ENCODE assay signal across 30 mouse cellular contexts in the genomic region with DNA sequence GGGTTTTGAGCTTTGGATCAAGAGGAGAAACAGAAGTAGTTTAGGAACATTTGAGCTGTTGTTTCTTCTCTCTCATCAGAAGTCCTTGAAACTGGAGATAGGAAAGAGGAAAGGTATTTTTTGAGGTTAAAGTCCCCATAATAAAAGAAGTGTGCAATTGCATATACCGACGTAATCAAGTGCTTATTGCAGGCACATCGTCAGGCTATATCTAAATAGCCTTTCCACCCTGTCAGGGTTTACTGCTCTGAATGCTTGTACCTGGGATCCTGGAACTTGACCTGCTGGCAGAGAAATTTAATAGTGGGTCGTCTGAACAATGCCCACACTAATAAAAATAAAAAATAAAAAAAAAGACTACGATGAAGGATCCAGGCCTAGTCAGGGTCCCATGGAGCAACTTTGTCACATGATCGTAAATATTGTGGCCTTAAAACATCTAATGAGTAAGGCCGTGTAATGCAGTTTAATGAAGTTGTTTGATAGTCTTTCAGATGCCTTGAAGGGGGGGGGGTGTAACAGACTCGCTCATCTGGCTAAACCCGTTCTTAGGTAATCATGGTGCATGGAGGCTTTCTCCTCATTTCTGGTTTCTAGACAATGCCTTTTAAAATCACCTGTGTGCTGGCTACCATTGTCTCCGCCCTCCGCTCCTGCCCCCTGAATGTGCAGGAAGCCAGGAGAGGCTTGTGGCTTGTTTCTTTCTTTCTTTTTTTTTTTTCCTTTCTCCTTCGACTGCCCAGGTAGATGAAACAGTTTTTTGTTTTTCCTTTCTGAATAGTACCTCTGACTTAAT. TPM values are rescaled to one million over a fixed set of nuclear protein-coding genes. Genes with fewer than 3 reads are reported as not detected.
DNase-seq lines count a peak whose midpoint lies in the region; ATAC-seq and TF ChIP-seq lines count a peak whose summit lies in the region.
"Had no signal": no experiment of that assay in that cellular context is flagged by ENCODE, and none has a peak within 500 bp of the region (broad histone marks: within the 10 kb centered on the region; RNA-seq: fewer than 3 reads in every experiment).

No protein-coding gene starts in this region.

- DNase-seq in lung, embryonic 14.5 days, result peak; percentile 40
- no peak for DNase-seq in lung, adult 2 months
- DNase-seq in adrenal gland, postnatal 4 days (ENCODE audit: low spot score in 2 of 2), result no peak
- DNase-seq in gastrocnemius, postnatal 25 days, result no peak
- DNase-seq: adrenal gland, adult 2 months; adrenal gland, postnatal 36 days; cerebellum, adult 2 months; cerebellum, postnatal 14 days; heart, postnatal 14 days; kidney, adult 11 months; kidney, postnatal 25 days; right cerebral cortex, postnatal 4 days; thymus, adult 18-20 months; thymus, postnatal 36 days had no signal

- no peak overlapping the region for H3K4me2 ChIP-seq in lung, embryonic 14.5 days
- peak overlapping the region; percentile 41; the same call in 1 of the 2 replicates for H3K4me2 ChIP-seq in intestine, embryonic 15.5 days (replicated peaks)
- peak overlapping the region; percentile 14; the same call in 1 of the 2 replicates for H3K4me2 ChIP-seq in stomach, embryonic 15.5 days
- H3K4me2 ChIP-seq: embryonic facial prominence, embryonic 12.5 days; forebrain, embryonic 15.5 days; hindbrain, embryonic 15.5 days; limb, embryonic 13.5 days; liver, embryonic 11.5 days; midbrain, embryonic 12.5 days; neural tube, embryonic 13.5 days had no signal

- no peak for ATAC-seq in lung, embryonic 14.5 days (ENCODE audit: insufficient read depth)
- peak; percentile 83 for ATAC-seq in intestine, embryonic 15.5 days
- peak; percentile 33; the same call in 1 of the 2 replicates for ATAC-seq in stomach, embryonic 15.5 days (ENCODE audit: insufficient read depth, low FRiP score, low read depth)
- ATAC-seq: activated CD4-positive, CD25-positive, alpha-beta regulatory T cell, adult 4 months; CD4-positive, CD25-positive, alpha-beta regulatory T cell, adult 4 months; forebrain, embryonic 15.5 days had no signal

- no peaks in the 10 kb centered on the region for H3K9me3 ChIP-seq in lung, embryonic 14.5 days (ENCODE audit: low read depth, low read length)
- no peaks in the 10 kb centered on the region for H3K9me3 ChIP-seq in ES-Bruce4 (replicated peaks; ENCODE audit: control insufficient read depth, insufficient read depth, low read length, poor library complexity, severe bottlenecking)
- H3K9me3 ChIP-seq in intestine, embryonic 15.5 days, result no peaks in the 10 kb centered on the region
- no peaks in the 10 kb centered on the region for H3K9me3 ChIP-seq in stomach, embryonic 15.5 days
- H3K9me3 ChIP-seq: embryonic facial prominence, embryonic 12.5 days; forebrain, embryonic 10.5 days; forebrain, embryonic 15.5 days; hindbrain, embryonic 10.5 days; hindbrain, embryonic 15.5 days; limb, embryonic 13.5 days; megakaryocyte, embryonic 14.5 days; midbrain, embryonic 12.5 days; neural tube, embryonic 13.5 days had no signal

- H3K4me1 ChIP-seq in lung, embryonic 14.5 days (ENCODE audit: insufficient read depth), result no peaks in the 10 kb centered on the region
- H3K4me1 ChIP-seq in lung, adult 2 months (ENCODE audit: control insufficient read depth, insufficient read depth, low read length), result no peaks in the 10 kb centered on the region; the same call in 1 of the 2 replicates
- peaks cover 5% of the 10 kb centered on the region for H3K4me1 ChIP-seq in ES-Bruce4 (ENCODE audit: control insufficient read depth, insufficient read depth, low read length)
- no peaks in the 10 kb centered on the region for H3K4me1 ChIP-seq in intestine, embryonic 15.5 days (replicated peaks)
- H3K4me1 ChIP-seq in stomach, embryonic 15.5 days, result no peaks in the 10 kb centered on the region
- H3K4me1 ChIP-seq: embryonic facial prominence, embryonic 12.5 days; forebrain, embryonic 15.5 days; hindbrain, embryonic 10.5 days; hindbrain, embryonic 15.5 days; megakaryocyte, embryonic 14.5 days had no signal

- TF ChIP-seq CTCF in lung, embryonic 14.5 days (IDR thresholded peaks at IDR 0.05; ENCODE audit: low read depth), result no peak
- no peak for TF ChIP-seq CTCF in lung, adult 2 months (IDR thresholded peaks at IDR 0.05; ENCODE audit: insufficient read depth, low read length)
- no peak for TF ChIP-seq CTCF in ES-Bruce4 (IDR thresholded peaks at IDR 0.05; ENCODE audit: low read depth, low read length)

- 0 out of 2 replicates have a peak, but pooled peaks cover 6% of the 10 kb centered on the region for H3K36me3 ChIP-seq in lung, embryonic 14.5 days (ENCODE audit: insufficient read depth)
- H3K36me3 ChIP-seq in ES-Bruce4 (ENCODE audit: control insufficient read depth, insufficient read depth, low read length, poor library complexity, severe bottlenecking), result peaks cover 89% of the 10 kb centered on the region
- no peaks in the 10 kb centered on the region for H3K36me3 ChIP-seq in intestine, embryonic 15.5 days
- H3K36me3 ChIP-seq in stomach, embryonic 15.5 days, result no peaks in the 10 kb centered on the region
- H3K36me3 ChIP-seq: forebrain, embryonic 10.5 days; forebrain, embryonic 15.5 days; hindbrain, embryonic 10.5 days; hindbrain, embryonic 15.5 days; midbrain, embryonic 12.5 days; neural tube, embryonic 13.5 days had no signal

- 67% methylated on average over 12 of the region's 12 CpGs for WGBS in lung, embryonic 14.5 days
- WGBS in lung, adult 2 months, result 71% methylated on average over 12 of the region's 12 CpGs
- WGBS in intestine, embryonic 15.5 days, result 71% methylated on average over 12 of the region's 12 CpGs
- WGBS in stomach, embryonic 15.5 days, result 61% methylated on average over 12 of the region's 12 CpGs

- TF ChIP-seq EP300 in ES-Bruce4 (IDR thresholded peaks at IDR 0.05; ENCODE audit: insufficient read depth, low read depth, low read length), result no peak

- H3K4me3 ChIP-seq in lung, embryonic 14.5 days (ENCODE audit: low read depth, low read length), result no peak overlapping the region
- H3K4me3 ChIP-seq in lung, adult 2 months (replicated peaks; ENCODE audit: extremely low read depth, low read depth, low read length), result no peak overlapping the region
- no peak overlapping the region for H3K4me3 ChIP-seq in ES-Bruce4 (ENCODE audit: low read depth, low read length)
- 0 out of 2 replicates have a peak overlapping the region, but pooled peaks have one; percentile 6 for H3K4me3 ChIP-seq in intestine, embryonic 15.5 days (replicated peaks)
- H3K4me3 ChIP-seq in stomach, embryonic 15.5 days (replicated peaks), result 0 out of 2 replicates have a peak overlapping the region, but pooled peaks have one; percentile 3
- H3K4me3 ChIP-seq: embryonic facial prominence, embryonic 12.5 days; forebrain, embryonic 10.5 days; forebrain, embryonic 15.5 days; hindbrain, embryonic 10.5 days; hindbrain, embryonic 15.5 days; layer of hippocampus, adult 2 months; limb, embryonic 13.5 days; megakaryocyte, embryonic 14.5 days; midbrain, embryonic 12.5 days; neural tube, embryonic 13.5 days had no signal

- H3K27me3 ChIP-seq in lung, embryonic 14.5 days (ENCODE audit: insufficient read depth, low read length), result 0 out of 2 replicates have a peak, but pooled peaks cover 8% of the 10 kb centered on the region
- H3K27me3 ChIP-seq in ES-Bruce4 (ENCODE audit: control insufficient read depth, insufficient read depth, low read length, poor library complexity, severe bottlenecking), result no peaks in the 10 kb centered on the region
- H3K27me3 ChIP-seq in intestine, embryonic 15.5 days (replicated peaks), result no peaks in the 10 kb centered on the region
- H3K27me3 ChIP-seq in stomach, embryonic 15.5 days (replicated peaks), result no peaks in the 10 kb centered on the region

- no peak overlapping the region for H3K9ac ChIP-seq in lung, embryonic 14.5 days
- H3K9ac ChIP-seq in ES-Bruce4 (ENCODE audit: low read depth, poor library complexity, severe bottlenecking), result 0 out of 2 replicates have a peak overlapping the region, but pooled peaks have one; percentile 36
- no peak overlapping the region for H3K9ac ChIP-seq in intestine, embryonic 15.5 days
- no peak overlapping the region for H3K9ac ChIP-seq in stomach, embryonic 15.5 days
- H3K9ac ChIP-seq: embryonic facial prominence, embryonic 12.5 days; forebrain, embryonic 15.5 days; hindbrain, embryonic 15.5 days; limb, embryonic 13.5 days; midbrain, embryonic 12.5 days; neural tube, embryonic 13.5 days had no signal

- no peak for TF ChIP-seq POLR2A in lung, adult 2 months (IDR thresholded peaks at IDR 0.05; ENCODE audit: borderline replicate concordance, extremely low read depth, low read depth, low read length)
- TF ChIP-seq POLR2A in ES-Bruce4 (IDR thresholded peaks at IDR 0.05; ENCODE audit: insufficient read depth, low read length), result no peak

- no peak overlapping the region for H3K27ac ChIP-seq in lung, embryonic 14.5 days (ENCODE audit: low read depth)
- H3K27ac ChIP-seq in ES-Bruce4 (ENCODE audit: insufficient read depth, low read length), result no peak overlapping the region; the same call in 1 of the 2 replicates
- peak overlapping the region; percentile 58; the same call in 1 of the 2 replicates for H3K27ac ChIP-seq in intestine, embryonic 15.5 days
- peak overlapping the region; percentile 61 for H3K27ac ChIP-seq in stomach, embryonic 15.5 days
- H3K27ac ChIP-seq: embryonic facial prominence, embryonic 12.5 days; forebrain, embryonic 10.5 days; forebrain, embryonic 15.5 days; hindbrain, embryonic 10.5 days; hindbrain, embryonic 15.5 days; layer of hippocampus, adult 2 months; limb, embryonic 13.5 days; midbrain, embryonic 12.5 days; neural tube, embryonic 13.5 days had no signal

RNA-seq across cellular contexts. Expression of gene Klf5, which starts 6.7 kb away (rescaled TPM):
- 15.7 and 16.3 TPM in 2 replicates for polyA plus RNA-seq in lung, embryonic 14.5 days (2014; fragmentation: Nextera tagmentation; extraction: Ambion mirVana)
- 39.9 and 43.1 TPM in 2 replicates for polyA plus RNA-seq in lung, adult 2 months (2012; rRNA removed)
- polyA plus RNA-seq in ES-Bruce4 (2011; ENCODE audit: insufficient read depth, insufficient read length, low read depth, missing spikeins), result 122 and 125 TPM in 2 replicates
- 95.8 and 112 TPM in 2 replicates for polyA plus RNA-seq in intestine, embryonic 15.5 days (2015; fragmentation: Nextera tagmentation; extraction: Ambion mirVana)
- polyA plus RNA-seq in stomach, embryonic 15.5 days (2015; fragmentation: Nextera tagmentation; extraction: Ambion mirVana), result 91.2 and 104 TPM in 2 replicates
- 10 to 100 TPM; 15.2 to 15.7 TPM for total RNA-seq in adrenal gland, postnatal 4 days (2021)
- 1 to 10 TPM; 4.5 to 5.7 TPM for total RNA-seq in gastrocnemius, postnatal 25 days (2021)
- polyA plus RNA-seq: activated CD4-positive, CD25-positive, alpha-beta regulatory T cell, adult 4 months had no signal

Comparison
In these comparisons a context has a peak if more than half of its experiments do, and no peak if none do; other contexts are left out.
1. H3K27ac ChIP-seq: peak in intestine, embryonic 15.5 days (single experiment) and stomach, embryonic 15.5 days (single experiment); none in lung, embryonic 14.5 days (single experiment) and ES-Bruce4 (single experiment).
2. H3K4me3 ChIP-seq: peak in intestine, embryonic 15.5 days (single experiment) and stomach, embryonic 15.5 days (single experiment); none in lung, embryonic 14.5 days (single experiment), lung, adult 2 months (single experiment) and ES-Bruce4 (single experiment).